Mouse (Mus musculus) lung, postnatal 0 days (tissue): ENCODE measurements at regions not wholly inside any gene's neighbourhood (a gene's known extent, or its start where the extent isn't known, plus 50 kb on each side); places are given as distances from the start of the nearest gene placed in this dataset.

ENCODE experiments used
- CTCF ChIP-seq: IDR thresholded peaks from 2 replicates; pipeline ENCODE4 v1.5.1; 2016; ENCODE audit warnings: antibody characterized with exemption, mild to moderate bottlenecking
- EP300 ChIP-seq: IDR thresholded peaks from 2 replicates; pipeline ENCODE4 v1.6.1; 2016; ENCODE audit warnings: antibody characterized with exemption, mild to moderate bottlenecking, control low read depth

- no peak for TF ChIP-seq CTCF
- TF ChIP-seq EP300 = no peak
These were observed 86.8 kb downstream of the Cavin4 start for GRCm38 (mm10) chr4:48750087-48750486.
